Mouse (Mus musculus): Measurements from ENCODE around the gene Lck. TPM values are rescaled to one million over a fixed set of nuclear protein-coding genes. Genes with fewer than 3 reads are reported as not detected.

Lck gene
- 0.78 and 1.2 TPM in 2 replicates for polyA plus RNA-seq (2015; fragmentation: Nextera tagmentation; extraction: Ambion mirVana)

GRCm38 (mm10) chr4:129573430-129573829 lies at the start of gene Lck:
Gene Lck, minus strand, starts transcription at chr4:129573641.

GRCm38 (mm10) chr4:129618786-129619691 lies 45.6 kb upstream of the Lck start, which contains the start of gene Iqcc:
Gene Iqcc, minus strand, starts transcription at chr4:129619099.

GRCm38 (mm10) chr4:129614093-129614492 lies 40.7 kb upstream of the Lck start, which contains the start of gene Dcdc2b:
Gene Dcdc2b, minus strand, starts transcription at chr4:129614257.

GRCm38 (mm10) chr4:129600233-129601158 lies 27.1 kb upstream of the Lck start, which contains the start of the genes Eif3i and Tmem234:
Gene Eif3i, minus strand, starts transcription at chr4:129600648.
Gene Tmem234, plus strand, starts transcription at chr4:129600668.

GRCm38 (mm10) chr4:129578466-129578865 lies 5.0 kb upstream of the Lck start, which contains the start of gene Fam167b:
Gene Fam167b, minus strand, starts transcription at chr4:129578549.

GRCm38 (mm10) chr4:129542592-129543141 lies 30.8 kb downstream of the Lck start, which contains the start of gene Hdac1:
Gene Hdac1, minus strand, starts transcription at chr4:129542713.

GRCm38 (mm10) chr4:129513086-129513767 lies 60.2 kb downstream of the Lck start, which contains the start of gene Marcksl1:
Gene Marcksl1, plus strand, starts transcription at chr4:129513581.

Small RNA genes within 50 kb of the gene (microRNA-seq; reads per million reads assigned to microRNA genes)
- 0 reads per million in 2 experiments for gene Mir8119

Other genes starting within 250 kb of the Lck start
- gene Rbbp4, start 238.3 kb downstream of the Lck start, polyA plus RNA-seq (2015; fragmentation: Nextera tagmentation; extraction: Ambion mirVana): 188 and 198 TPM in 2 replicates
- gene Zbtb8os, start 237.9 kb downstream of the Lck start, polyA plus RNA-seq (2015; fragmentation: Nextera tagmentation; extraction: Ambion mirVana): 28.6 and 30.2 TPM in 2 replicates
- 3.8 and 6.5 TPM in 2 replicates for gene Zbtb8a, start 195.5 kb downstream of the Lck start, polyA plus RNA-seq (2015; fragmentation: Nextera tagmentation; extraction: Ambion mirVana)
- gene Zbtb8b, start 132.8 kb downstream of the Lck start, polyA plus RNA-seq (2015; fragmentation: Nextera tagmentation; extraction: Ambion mirVana): not detected in 2 replicates
- 16.8 and 20.1 TPM in 2 replicates for gene Bsdc1, start 112.1 kb downstream of the Lck start, polyA plus RNA-seq (2015; fragmentation: Nextera tagmentation; extraction: Ambion mirVana)
- gene Tssk3, start 82.6 kb downstream of the Lck start, polyA plus RNA-seq (2015; fragmentation: Nextera tagmentation; extraction: Ambion mirVana): not detected in 2 replicates
- gene Fam229a, start 82.5 kb downstream of the Lck start, polyA plus RNA-seq (2015; fragmentation: Nextera tagmentation; extraction: Ambion mirVana): not detected in 2 replicates
- 75.3 and 95.8 TPM in 2 replicates for gene Marcksl1, start 60.1 kb downstream of the Lck start, polyA plus RNA-seq (2015; fragmentation: Nextera tagmentation; extraction: Ambion mirVana)
- gene Hdac1, start 30.9 kb downstream of the Lck start, polyA plus RNA-seq (2015; fragmentation: Nextera tagmentation; extraction: Ambion mirVana): 49.0 and 59.8 TPM in 2 replicates
- gene Fam167b, start 4.9 kb upstream of the Lck start, polyA plus RNA-seq (2015; fragmentation: Nextera tagmentation; extraction: Ambion mirVana): 1.7 and 2.5 TPM in 2 replicates
- 169 and 180 TPM in 2 replicates for gene Eif3i, start 27.0 kb upstream of the Lck start, polyA plus RNA-seq (2015; fragmentation: Nextera tagmentation; extraction: Ambion mirVana)
- gene Tmem234, start 27.0 kb upstream of the Lck start, polyA plus RNA-seq (2015; fragmentation: Nextera tagmentation; extraction: Ambion mirVana): 125 and 129 TPM in 2 replicates
- 1.8 TPM in 2 replicates for gene Dcdc2b, start 40.6 kb upstream of the Lck start, polyA plus RNA-seq (2015; fragmentation: Nextera tagmentation; extraction: Ambion mirVana)
- gene Iqcc, start 45.5 kb upstream of the Lck start, polyA plus RNA-seq (2015; fragmentation: Nextera tagmentation; extraction: Ambion mirVana): 15.0 and 17.6 TPM in 2 replicates
- gene Ccdc28b, start 50.3 kb upstream of the Lck start, polyA plus RNA-seq (2015; fragmentation: Nextera tagmentation; extraction: Ambion mirVana): 42.5 and 46.6 TPM in 2 replicates
- gene Txlna, start 67.4 kb upstream of the Lck start, polyA plus RNA-seq (2015; fragmentation: Nextera tagmentation; extraction: Ambion mirVana): 25.4 and 27.7 TPM in 2 replicates
- 13.8 and 15.4 TPM in 2 replicates for gene Kpna6, start 99.1 kb upstream of the Lck start, polyA plus RNA-seq (2015; fragmentation: Nextera tagmentation; extraction: Ambion mirVana)
- gene Tmem39b, start 123.2 kb upstream of the Lck start, polyA plus RNA-seq (2015; fragmentation: Nextera tagmentation; extraction: Ambion mirVana): 3.0 and 3.3 TPM in 2 replicates
- 37.6 and 38.5 TPM in 2 replicates for gene Khdrbs1, start 168.7 kb upstream of the Lck start, polyA plus RNA-seq (2015; fragmentation: Nextera tagmentation; extraction: Ambion mirVana)
- 564 and 580 TPM in 2 replicates for gene Ptp4a2, start 237.6 kb upstream of the Lck start, polyA plus RNA-seq (2015; fragmentation: Nextera tagmentation; extraction: Ambion mirVana)